Mouse (Mus musculus) liver, embryonic 11.5 days (tissue): ENCODE measurements around the gene Vash2. TPM values are rescaled to one million over a fixed set of nuclear protein-coding genes. Genes with fewer than 3 reads are reported as not detected.
A peak's percentile ranks its signal among the peaks of the same experiment; 100 is the strongest.
"Not testable (repeated sequence)": the region's sequence is repeated elsewhere in the genome, so short reads cannot be mapped to it uniquely, and the experiment has no call there.

ENCODE experiments used
- ATAC-seq: fragments of 200-750 bp; cut with Nextera tagmentation; replicated peaks from 2 replicates; pipeline ENCODE4 v1.8.0; 2017; ENCODE audit warnings: moderate number of reproducible peaks, mild to moderate bottlenecking, moderate TSS enrichment, moderate library complexity; ENCODE audit not compliant: low FRiP score
- DNase-seq: peaks from one replicate; pipeline ENCODE4 v3.0.0-alpha.2; 2017; ENCODE audit warnings: low spot score
- H3K27ac ChIP-seq: fragments of 300-500 bp; sonication (generic); 2 replicates; pipeline ENCODE4 v1.5.1; 2014; ENCODE audit warnings: mild to moderate bottlenecking, low read depth, low read length, control low read depth
- H3K27me3 ChIP-seq: fragments of 300-500 bp; sonication (generic); replicated peaks from 2 replicates; pipeline ENCODE4 v1.6.1; 2014; ENCODE audit warnings: low read length, mixed read lengths; ENCODE audit not compliant: control insufficient read depth, insufficient read depth
- H3K36me3 ChIP-seq: fragments of 300-500 bp; sonication (generic); 2 replicates; pipeline ENCODE4 v1.6.1; 2014; ENCODE audit warnings: mild to moderate bottlenecking, low read length, moderate library complexity, mixed read lengths; ENCODE audit not compliant: control insufficient read depth, insufficient read depth
- H3K4me1 ChIP-seq: fragments of 300-500 bp; sonication (generic); replicated peaks from 2 replicates; pipeline ENCODE4 v1.6.1; 2014; ENCODE audit warnings: low read length, mixed read lengths; ENCODE audit not compliant: control insufficient read depth, insufficient read depth
- H3K4me2 ChIP-seq: fragments of 300-500 bp; sonication (generic); 2 replicates; pipeline ENCODE4 v1.6.1; 2014; ENCODE audit warnings: mild to moderate bottlenecking, control low read depth, moderate library complexity
- H3K4me3 ChIP-seq: fragments of 300-500 bp; sonication (generic); 2 replicates; pipeline ENCODE4 v1.5.1; 2014; ENCODE audit warnings: low read depth, low read length, control low read depth
- H3K9ac ChIP-seq: fragments of 300-500 bp; sonication (generic); 2 replicates; pipeline ENCODE4 v1.6.1; 2014; ENCODE audit warnings: low read depth, low read length, control low read depth
- H3K9me3 ChIP-seq: fragments of 300-500 bp; sonication (generic); 2 replicates; pipeline ENCODE4 v1.6.1; 2016; ENCODE audit warnings: low read length, inconsistent platforms, mixed read lengths; ENCODE audit not compliant: control insufficient read depth
- WGBS: fragments of 180-500 bp; shearing (Covaris S2); extraction: QIAGEN DNeasy Blood & Tissue Kit; methylation state at CpG from one replicate; pipeline ENCODE4 v1.1.7; 2014; 5-methylcytosine and 5-hydroxymethylcytosine counted together
- polyA plus RNA-seq: library from polyadenylated mRNA; unstranded; fragments of >200 nt; fragmentation: Nextera tagmentation; extraction: Ambion mirVana; gene quantifications from 2 replicates; pipeline ENCODE4 v1.2.1, GENCODE M21; 2014

Vash2 gene
- polyA plus RNA-seq, result 12.8 and 14.2 TPM in 2 replicates

GRCm38 (mm10) chr1:190979100-190979563 is at the start of gene Vash2:
Gene Vash2, minus strand, starts transcription at chr1:190979296.
- no peaks in the 10 kb centered on the region for H3K9me3 ChIP-seq
- peaks cover 45% of the 10 kb centered on the region for H3K27me3 ChIP-seq
- H3K27ac ChIP-seq, result peak within 1 kb of the TSS; percentile 40; the same call in 1 of the 2 replicates
- peak; percentile 75 for DNase-seq
- H3K36me3 ChIP-seq, result no peaks in the 10 kb centered on the region
- H3K9ac ChIP-seq, result peak within 1 kb of the TSS; percentile 58
- 0 out of 2 replicates have a peak, but pooled peaks cover 2% of the 10 kb centered on the region for H3K4me1 ChIP-seq
- H3K4me3 ChIP-seq, result peak within 1 kb of the TSS; percentile 48
- H3K4me2 ChIP-seq, result peak within 1 kb of the TSS; percentile 70
- under 1% methylated on average over 38 of the region's 38 CpGs for WGBS
- ATAC-seq, result peak; percentile 77

- peak within 1 kb of the TSS; percentile 82 for H3K27ac ChIP-seq
- H3K4me1 ChIP-seq, result peaks cover 8% of the 10 kb centered on the region
- under 1% methylated on average over 50 of the region's 50 CpGs for WGBS
- ATAC-seq (peak; percentile 99), DNase-seq (peak; percentile 96)
- peaks cover 5% of the 10 kb centered on the region; the same call in 1 of the 2 replicates for H3K36me3 ChIP-seq
- peak within 1 kb of the TSS; percentile 88 for H3K9ac ChIP-seq
- H3K9me3 ChIP-seq, result no peaks in the 10 kb centered on the region
- H3K27me3 ChIP-seq, result no peaks in the 10 kb centered on the region
- peak within 1 kb of the TSS; percentile 100 for H3K4me2 ChIP-seq
- H3K4me3 ChIP-seq, result peak within 1 kb of the TSS; percentile 79
These were observed 47.1 kb upstream of the Vash2 start, which contains the start of gene Flvcr1 for GRCm38 (mm10) chr1:191026021-191026713. Gene Flvcr1, minus strand, starts transcription at chr1:191026158.

- Histone ChIP-seq H3K4me1 (peaks cover 8% of the 10 kb centered on the region), H3K4me3 (peak overlapping the region; percentile 79), H3K27me3 (no peaks in the 10 kb centered on the region), H3K4me2 (peak overlapping the region; percentile 100), H3K36me3 (peaks cover 8% of the 10 kb centered on the region; the same call in 1 of the 2 replicates), H3K9me3 (no peaks in the 10 kb centered on the region), H3K9ac (peak overlapping the region; percentile 88), H3K27ac (peak overlapping the region; percentile 82)
- WGBS, result 3% methylated on average over 69 of the region's 69 CpGs
- ATAC-seq, result peak; percentile 51
- DNase-seq, result peak; percentile 76
These were observed 46.2 kb upstream of the Vash2 start for GRCm38 (mm10) chr1:191025016-191026012.

GRCm38 (mm10) chr1:191023806-191024205 is 44.7 kb upstream of the Vash2 start:
- not testable (repeated sequence) for H3K4me1 ChIP-seq, H3K4me3 ChIP-seq, ATAC-seq, H3K9me3 ChIP-seq, H3K27me3 ChIP-seq, H3K27ac ChIP-seq, DNase-seq, H3K9ac ChIP-seq
- WGBS, result 93% methylated on average over 5 of the region's 6 CpGs
- peak overlapping the region; percentile 25; the same call in 1 of the 2 replicates for H3K4me2 ChIP-seq
- peaks cover 11% of the 10 kb centered on the region for H3K36me3 ChIP-seq

GRCm38 (mm10) chr1:191023140-191023539 is 44.0 kb upstream of the Vash2 start:
- ATAC-seq (no peak), DNase-seq (no peak)
- Histone ChIP-seq H3K9me3 (no peaks in the 10 kb centered on the region), H3K27me3 (no peaks in the 10 kb centered on the region), H3K36me3 (peaks cover 11% of the 10 kb centered on the region), H3K4me3 (no peak overlapping the region), H3K9ac (no peak overlapping the region), H3K4me1 (peaks cover 8% of the 10 kb centered on the region), H3K4me2 (no peak overlapping the region), H3K27ac (no peak overlapping the region)
- WGBS, result 80% methylated on average over 2 of the region's 2 CpGs

- Histone ChIP-seq H3K27ac (no peak overlapping the region), H3K9ac (no peak overlapping the region), H3K4me1 (peaks cover 3% of the 10 kb centered on the region), H3K27me3 (no peaks in the 10 kb centered on the region), H3K4me2 (no peak overlapping the region), H3K4me3 (no peak overlapping the region), H3K9me3 (no peaks in the 10 kb centered on the region), H3K36me3 (peaks cover 11% of the 10 kb centered on the region)
- DNase-seq (no peak), ATAC-seq (no peak)
- 96% methylated on average over 7 of the region's 7 CpGs for WGBS
These were observed 41.9 kb upstream of the Vash2 start for GRCm38 (mm10) chr1:191021016-191021415.

- Histone ChIP-seq H3K4me3 (no peak overlapping the region), H3K4me2 (no peak overlapping the region), H3K9me3 (no peaks in the 10 kb centered on the region), H3K27ac (no peak overlapping the region), H3K36me3 (peaks cover 11% of the 10 kb centered on the region), H3K4me1 (peaks cover 3% of the 10 kb centered on the region), H3K27me3 (no peaks in the 10 kb centered on the region), H3K9ac (no peak overlapping the region)
- no peak for DNase-seq
- WGBS, result 88% methylated on average over 3 of the region's 3 CpGs
- ATAC-seq, result no peak
These were observed 41.3 kb upstream of the Vash2 start for GRCm38 (mm10) chr1:191020217-191020924.

GRCm38 (mm10) chr1:191019803-191020202 is 40.7 kb upstream of the Vash2 start:
- H3K36me3 ChIP-seq, result peaks cover 11% of the 10 kb centered on the region
- WGBS, result 92% methylated on average over 5 of the region's 5 CpGs
- H3K27me3 ChIP-seq, result no peaks in the 10 kb centered on the region
- no peaks in the 10 kb centered on the region for H3K9me3 ChIP-seq
- ATAC-seq, result no peak
- no peak overlapping the region for H3K27ac ChIP-seq
- no peak overlapping the region for H3K9ac ChIP-seq
- H3K4me3 ChIP-seq, result no peak overlapping the region
- no peak overlapping the region for H3K4me2 ChIP-seq
- peaks cover 3% of the 10 kb centered on the region for H3K4me1 ChIP-seq
- no peak for DNase-seq
